Mouse (Mus musculus): Measurements from ENCODE around the gene Myg1.
A peak's percentile ranks its signal among the peaks of the same experiment; 100 is the strongest.

Myg1 gene

GRCm38 (mm10) chr15:102344490-102344889, 13.0 kb downstream of the Myg1 start:
- no peak for DNase-seq (ENCODE audit: extremely low read depth, low read depth)

DNA sequence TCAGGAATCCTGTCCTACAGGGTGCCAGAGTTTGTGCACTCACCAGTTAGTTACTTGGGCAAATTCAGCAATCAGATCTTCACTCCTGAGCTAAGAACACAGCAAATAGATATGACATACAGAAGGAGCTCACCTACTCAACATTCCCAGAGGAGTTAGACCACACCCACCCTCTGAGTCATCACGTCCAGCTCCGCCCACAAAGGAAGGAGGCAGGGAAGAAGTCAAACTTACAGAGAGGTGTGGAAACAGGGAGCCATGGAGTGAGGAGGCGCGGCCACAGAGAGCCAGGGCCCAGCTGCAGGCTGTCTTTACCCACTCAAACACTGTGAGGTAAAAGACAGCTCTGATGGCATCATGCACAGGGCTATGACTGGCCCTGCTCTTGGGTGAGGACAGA, 14.9 kb downstream of the Myg1 start:
- DNase-seq (ENCODE audit: extremely low read depth, low read depth) = no peak

GRCm38 (mm10) chr15:102350138-102350941, 18.8 kb downstream of the Myg1 start, which contains the start of gene Aaas:
TSS of gene Aaas (minus strand) at chr15:102350771.
- DNase-seq (ENCODE audit: extremely low read depth, low read depth) = peak; percentile 97

- no peak for DNase-seq (ENCODE audit: extremely low read depth, low read depth)
Observed at GRCm38 (mm10) chr15:102350942-102351291, 19.4 kb downstream of the Myg1 start.

- no peak for DNase-seq (ENCODE audit: extremely low read depth, low read depth)
Observed at GRCm38 (mm10) chr15:102352177-102352576, 20.7 kb downstream of the Myg1 start.

GRCm38 (mm10) chr15:102353986-102354385, 22.5 kb downstream of the Myg1 start:
- DNase-seq (ENCODE audit: extremely low read depth, low read depth) = no peak

GRCm38 (mm10) chr15:102355134-102355870, 23.8 kb downstream of the Myg1 start:
- no peak for DNase-seq (ENCODE audit: extremely low read depth, low read depth)

- no peak for DNase-seq (ENCODE audit: extremely low read depth, low read depth)
Observed at GRCm38 (mm10) chr15:102355871-102356441, 24.4 kb downstream of the Myg1 start.

GRCm38 (mm10) chr15:102356501-102357325, 25.2 kb downstream of the Myg1 start:
- DNase-seq (ENCODE audit: extremely low read depth, low read depth) = no peak

- no peak for DNase-seq (ENCODE audit: extremely low read depth, low read depth)
Observed at GRCm38 (mm10) chr15:102358126-102358525, 26.6 kb downstream of the Myg1 start.

- DNase-seq (ENCODE audit: extremely low read depth, low read depth) = no peak
Observed at GRCm38 (mm10) chr15:102358834-102359233, 27.3 kb downstream of the Myg1 start.

DNA sequence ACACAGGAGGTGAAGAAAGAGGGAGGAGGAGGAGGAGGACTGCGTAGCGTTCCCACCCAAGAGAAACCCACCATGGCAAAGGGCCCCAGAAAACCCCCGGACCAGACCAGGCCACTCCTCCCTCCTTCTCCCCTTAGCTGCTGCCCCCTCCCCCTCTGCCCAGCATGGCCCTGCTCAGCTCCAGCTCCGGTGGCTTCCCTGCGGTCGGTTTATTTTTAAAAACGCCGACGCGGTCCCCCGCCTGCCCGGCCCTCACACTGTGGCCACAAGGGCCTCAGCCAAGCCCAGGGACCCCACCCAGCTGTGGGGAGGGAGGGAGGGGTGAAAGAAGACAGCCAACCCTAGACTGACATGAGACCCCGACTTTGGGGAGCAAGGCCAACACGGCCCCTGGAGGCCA, 31.1 kb downstream of the Myg1 start:
- DNase-seq (ENCODE audit: extremely low read depth, low read depth) = no peak

DNA sequence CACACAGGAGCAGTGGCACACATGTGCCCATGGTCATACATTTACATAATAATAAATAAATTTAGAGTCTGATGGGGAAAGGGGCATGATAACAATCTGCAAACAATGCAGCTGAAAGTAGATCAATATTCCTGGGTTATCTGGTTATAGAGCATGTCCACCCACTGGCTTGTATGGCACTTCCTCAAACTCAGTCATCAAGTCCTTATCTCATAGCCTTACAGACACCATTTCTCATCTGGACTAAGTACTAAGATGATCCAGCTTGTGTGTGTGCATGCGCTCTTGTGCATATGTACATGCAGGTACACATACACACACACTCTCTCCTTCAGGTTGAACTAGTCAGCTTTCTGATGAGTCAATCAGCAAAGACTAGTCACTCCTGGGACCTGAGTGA, 33.2 kb downstream of the Myg1 start:
- DNase-seq (ENCODE audit: extremely low read depth, low read depth) = no peak

GRCm38 (mm10) chr15:102366238-102366637, 34.7 kb downstream of the Myg1 start:
- no peak for DNase-seq (ENCODE audit: extremely low read depth, low read depth)

GRCm38 (mm10) chr15:102366733-102367344, 35.3 kb downstream of the Myg1 start, which contains the start of gene Sp7:
TSS of gene Sp7 (minus strand) at chr15:102367182.
- no peak for DNase-seq (ENCODE audit: extremely low read depth, low read depth)

- DNase-seq (ENCODE audit: extremely low read depth, low read depth) = no peak
Observed at GRCm38 (mm10) chr15:102369972-102370371, 38.5 kb downstream of the Myg1 start.

GRCm38 (mm10) chr15:102370727-102371126, 39.2 kb downstream of the Myg1 start:
- DNase-seq (ENCODE audit: extremely low read depth, low read depth) = no peak

- no peak for DNase-seq (ENCODE audit: extremely low read depth, low read depth)
Observed at GRCm38 (mm10) chr15:102376453-102377162, 45.1 kb downstream of the Myg1 start.

DNA sequence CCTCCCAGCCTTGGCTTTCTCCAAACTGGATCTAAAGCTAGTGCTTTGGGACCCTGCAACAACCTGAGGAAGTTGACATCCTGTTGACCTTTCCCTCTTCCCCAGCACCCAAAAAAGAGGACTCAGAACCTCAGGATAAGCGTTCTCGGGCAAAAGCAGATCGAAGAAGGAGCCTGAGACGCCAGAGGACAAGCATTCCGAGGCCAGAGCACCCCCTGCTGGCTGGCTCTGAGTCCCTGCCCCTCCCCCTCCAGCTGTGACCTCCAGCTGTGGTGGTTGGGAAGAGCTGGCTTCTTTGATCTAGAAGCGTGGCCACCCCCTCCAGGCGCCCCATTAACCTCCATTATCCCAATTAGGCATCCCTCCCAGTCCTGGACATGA, 45.6 kb downstream of the Myg1 start:
- no peak for DNase-seq (ENCODE audit: extremely low read depth, low read depth)

GRCm38 (mm10) chr15:102377810-102378262, 46.3 kb downstream of the Myg1 start:
- no peak for DNase-seq (ENCODE audit: extremely low read depth, low read depth)
